Mouse (Mus musculus): ENCODE results near the gene Khdc1b. TPM values are rescaled to one million over a fixed set of nuclear protein-coding genes. Genes with fewer than 3 reads are reported as not detected.

Khdc1b gene
- total RNA-seq, 1 experiment: not detected

- H3K4me1 ChIP-seq (ENCODE audit: control insufficient read depth in 2 of 2, insufficient read depth in 2 of 2, low read length in 2 of 2, poor library complexity in 1 of 2): no peaks in the 10 kb centered on the region
- H3K4me3 ChIP-seq (ENCODE audit: insufficient read depth in 1 of 2, low read depth in 1 of 2, low read length in 2 of 2, poor library complexity in 1 of 2, severe bottlenecking in 1 of 2): no peak overlapping the region
- no peak overlapping the region for H3K9ac ChIP-seq (ENCODE audit: insufficient read depth, low read depth, low read length, poor library complexity, severe bottlenecking)
- H3K27ac ChIP-seq (ENCODE audit: insufficient read depth, low read depth, low read length, poor library complexity, severe bottlenecking): no peak overlapping the region
- H3K9me3 ChIP-seq (ENCODE audit: control insufficient read depth, insufficient read depth, low read depth, low read length): no peaks in the 10 kb centered on the region
- peak; percentile 88 for TF ChIP-seq ZC3H11A (IDR thresholded peaks at IDR 0.05; ENCODE audit: borderline replicate concordance, low read depth, low read length)
- no peak for TF ChIP-seq CHD2 (IDR thresholded peaks at IDR 0.05; ENCODE audit: low read depth, low read length)
- H3K36me3 ChIP-seq (ENCODE audit: control insufficient read depth, insufficient read depth, low read length, poor library complexity, severe bottlenecking): no peaks in the 10 kb centered on the region
- DNase-seq (ENCODE audit: low read depth, low spot score): peak; percentile 59
- in situ Hi-C loops (cut with MboI; ENCODE audit: low sequenced_read_pairs in 2 of 2, unreplicated experiment in 2 of 2): loop anchor here in 1 of 2 experiments (10.0 kb wide), 1 partner anchor 853 kb away; no protein-coding TSS in a partner anchor
Observed at GRCm38 (mm10) chr1:21411331-21412196, 28.2 kb downstream of the Khdc1b start.

- no peak overlapping the region for H3K4me3 ChIP-seq (ENCODE audit: insufficient read depth in 1 of 2, low read depth in 1 of 2, low read length in 2 of 2, poor library complexity in 1 of 2, severe bottlenecking in 1 of 2)
- in situ Hi-C loops (cut with MboI; ENCODE audit: low sequenced_read_pairs in 2 of 2, unreplicated experiment in 2 of 2): loop anchor here in 1 of 2 experiments (10.0 kb wide), 1 partner anchor 853 kb away; no protein-coding TSS in a partner anchor
- no peak overlapping the region for H3K27ac ChIP-seq (ENCODE audit: insufficient read depth, low read depth, low read length, poor library complexity, severe bottlenecking)
- H3K9ac ChIP-seq (ENCODE audit: insufficient read depth, low read depth, low read length, poor library complexity, severe bottlenecking): no peak overlapping the region
- H3K36me3 ChIP-seq (ENCODE audit: control insufficient read depth, insufficient read depth, low read length, poor library complexity, severe bottlenecking): no peaks in the 10 kb centered on the region
- H3K9me3 ChIP-seq (ENCODE audit: control insufficient read depth, insufficient read depth, low read depth, low read length): no peaks in the 10 kb centered on the region
- H3K4me1 ChIP-seq (ENCODE audit: control insufficient read depth in 2 of 2, insufficient read depth in 2 of 2, low read length in 2 of 2, poor library complexity in 1 of 2): no peaks in the 10 kb centered on the region
- no peak for DNase-seq (ENCODE audit: low read depth, low spot score)
- TF ChIP-seq ZC3H11A (IDR thresholded peaks at IDR 0.05; ENCODE audit: borderline replicate concordance, low read depth, low read length) (no peak), HCFC1 (IDR thresholded peaks at IDR 0.05; ENCODE audit: borderline replicate concordance, insufficient read depth, low read length) (no peak), ZNF384 (IDR thresholded peaks at IDR 0.05; ENCODE audit: low read depth, low read length) (no peak), MAFK (IDR thresholded peaks at IDR 0.05; ENCODE audit: insufficient read depth, low read depth, low read length) (no peak), CHD2 (IDR thresholded peaks at IDR 0.05; ENCODE audit: low read depth, low read length) (no peak)
Observed at GRCm38 (mm10) chr1:21412197-21412555, 28.8 kb downstream of the Khdc1b start.

- TF ChIP-seq ZC3H11A (IDR thresholded peaks at IDR 0.05; ENCODE audit: borderline replicate concordance, low read depth, low read length): no peak
- TF ChIP-seq HCFC1 (IDR thresholded peaks at IDR 0.05; ENCODE audit: borderline replicate concordance, insufficient read depth, low read length): no peak
- no peak for TF ChIP-seq ZNF384 (IDR thresholded peaks at IDR 0.05; ENCODE audit: low read depth, low read length)
- no peak for TF ChIP-seq CHD2 (IDR thresholded peaks at IDR 0.05; ENCODE audit: low read depth, low read length)
- no peak for TF ChIP-seq MAFK (IDR thresholded peaks at IDR 0.05; ENCODE audit: insufficient read depth, low read depth, low read length)
- H3K9ac ChIP-seq (ENCODE audit: insufficient read depth, low read depth, low read length, poor library complexity, severe bottlenecking): no peak overlapping the region
- H3K4me3 ChIP-seq (ENCODE audit: insufficient read depth in 1 of 2, low read depth in 1 of 2, low read length in 2 of 2, poor library complexity in 1 of 2, severe bottlenecking in 1 of 2): no peak overlapping the region
- DNase-seq (ENCODE audit: low read depth, low spot score): no peak
- no peak overlapping the region for H3K27ac ChIP-seq (ENCODE audit: insufficient read depth, low read depth, low read length, poor library complexity, severe bottlenecking)
- no peaks in the 10 kb centered on the region for H3K36me3 ChIP-seq (ENCODE audit: control insufficient read depth, insufficient read depth, low read length, poor library complexity, severe bottlenecking)
- in situ Hi-C loops (cut with MboI; ENCODE audit: low sequenced_read_pairs in 2 of 2, unreplicated experiment in 2 of 2): loop anchor here in 1 of 2 experiments (10.0 kb wide), 1 partner anchor 845 kb away; no protein-coding TSS in a partner anchor
- H3K4me1 ChIP-seq (ENCODE audit: control insufficient read depth in 2 of 2, insufficient read depth in 2 of 2, low read length in 2 of 2, poor library complexity in 1 of 2): no peaks in the 10 kb centered on the region
- no peaks in the 10 kb centered on the region for H3K9me3 ChIP-seq (ENCODE audit: control insufficient read depth, insufficient read depth, low read depth, low read length)
Observed at GRCm38 (mm10) chr1:21419370-21419769, 36.0 kb downstream of the Khdc1b start.

GRCm38 (mm10) chr1:21425654-21426053 lies 42.3 kb downstream of the Khdc1b start:
- Histone ChIP-seq H3K27ac (ENCODE audit: insufficient read depth, low read depth, low read length, poor library complexity, severe bottlenecking) (no peak overlapping the region), H3K36me3 (ENCODE audit: control insufficient read depth, insufficient read depth, low read length, poor library complexity, severe bottlenecking) (no peaks in the 10 kb centered on the region), H3K9me3 (ENCODE audit: control insufficient read depth, insufficient read depth, low read depth, low read length) (no peaks in the 10 kb centered on the region), H3K4me3 (ENCODE audit: insufficient read depth in 1 of 2, low read depth in 1 of 2, low read length in 2 of 2, poor library complexity in 1 of 2, severe bottlenecking in 1 of 2) (no peak overlapping the region), H3K9ac (ENCODE audit: insufficient read depth, low read depth, low read length, poor library complexity, severe bottlenecking) (no peak overlapping the region), H3K4me1 (ENCODE audit: control insufficient read depth in 2 of 2, insufficient read depth in 2 of 2, low read length in 2 of 2, poor library complexity in 1 of 2) (no peaks in the 10 kb centered on the region)
- in situ Hi-C loops (cut with MboI; ENCODE audit: low sequenced_read_pairs in 2 of 2, unreplicated experiment in 2 of 2): no loop called here
- TF ChIP-seq MAFK (IDR thresholded peaks at IDR 0.05; ENCODE audit: insufficient read depth, low read depth, low read length) (no peak), HCFC1 (IDR thresholded peaks at IDR 0.05; ENCODE audit: borderline replicate concordance, insufficient read depth, low read length) (no peak), ZNF384 (IDR thresholded peaks at IDR 0.05; ENCODE audit: low read depth, low read length) (no peak), ZC3H11A (IDR thresholded peaks at IDR 0.05; ENCODE audit: borderline replicate concordance, low read depth, low read length) (no peak), CHD2 (IDR thresholded peaks at IDR 0.05; ENCODE audit: low read depth, low read length) (no peak)
- no peak for DNase-seq (ENCODE audit: low read depth, low spot score)

All from ES-E14 (cell line).